Mouse (Mus musculus) retina, adult 2 months (tissue): ENCODE measurements around the gene Mrpl55.
"Not testable (repeated sequence)": the region's sequence is repeated elsewhere in the genome, so short reads cannot be mapped to it uniquely, and the experiment has no call there.

Experiments used
- DNase-seq: peaks from one replicate; pipeline ENCODE4 v3.0.0-alpha.2; 2012; ENCODE audit warnings: low read depth, low spot score

Gene Mrpl55

GRCm38 (mm10) chr11:59191231-59192058 lies 10.8 kb upstream of the Mrpl55 start:
- DNase-seq: peak; percentile 82

GRCm38 (mm10) chr11:59192059-59192386 lies 10.3 kb upstream of the Mrpl55 start, which contains the start of gene Guk1:
TSS of gene Guk1 (minus strand) at chr11:59192212.
- no peak for DNase-seq

- no peak for DNase-seq
These were observed 6.1 kb upstream of the Mrpl55 start for GRCm38 (mm10) chr11:59196230-59196629.

- DNase-seq: no peak
These were observed 877 bp upstream of the Mrpl55 start for GRCm38 (mm10) chr11:59201216-59202002.

GRCm38 (mm10) chr11:59208153-59208831 lies 6.0 kb downstream of the Mrpl55 start, which contains the start of gene 2310033P09Rik:
TSS of gene 2310033P09Rik (plus strand) at chr11:59208321.
- peak; percentile 92 for DNase-seq

- no peak for DNase-seq
These were observed 6.7 kb downstream of the Mrpl55 start for GRCm38 (mm10) chr11:59209003-59209441.

GRCm38 (mm10) chr11:59209580-59209979 lies 7.3 kb downstream of the Mrpl55 start:
- DNase-seq: no peak

- no peak for DNase-seq
These were observed 7.7 kb downstream of the Mrpl55 start for GRCm38 (mm10) chr11:59210020-59210419.

- not testable (repeated sequence) for DNase-seq
These were observed 9.3 kb downstream of the Mrpl55 start for GRCm38 (mm10) chr11:59211561-59211960.

- not testable (repeated sequence) for DNase-seq
These were observed 10.0 kb downstream of the Mrpl55 start for GRCm38 (mm10) chr11:59212320-59212719.

- DNase-seq: no peak
These were observed 10.7 kb downstream of the Mrpl55 start for GRCm38 (mm10) chr11:59212892-59213494.

- no peak for DNase-seq
These were observed 14.7 kb downstream of the Mrpl55 start for GRCm38 (mm10) chr11:59216955-59217354.

GRCm38 (mm10) chr11:59218389-59218998 lies 16.2 kb downstream of the Mrpl55 start:
- DNase-seq: no peak

- DNase-seq: no peak
These were observed 16.8 kb downstream of the Mrpl55 start for GRCm38 (mm10) chr11:59219064-59219463.

- DNase-seq: no peak
These were observed 19.3 kb downstream of the Mrpl55 start for GRCm38 (mm10) chr11:59221604-59222003.

GRCm38 (mm10) chr11:59222306-59222705 lies 20.0 kb downstream of the Mrpl55 start:
- no peak for DNase-seq

GRCm38 (mm10) chr11:59224025-59224424 lies 21.7 kb downstream of the Mrpl55 start:
- no peak for DNase-seq

- no peak for DNase-seq
These were observed 22.2 kb downstream of the Mrpl55 start for GRCm38 (mm10) chr11:59224470-59224869.

- DNase-seq: no peak
These were observed 22.9 kb downstream of the Mrpl55 start for GRCm38 (mm10) chr11:59225167-59225566.

- DNase-seq: no peak
These were observed 24.0 kb downstream of the Mrpl55 start for GRCm38 (mm10) chr11:59226251-59226650.
